Mouse (Mus musculus) small intestine, adult 2 months (tissue): ENCODE data around the gene Mfrp.

Source experiments
- CTCF ChIP-seq: fragments of 200-500 bp; IDR thresholded peaks from 2 replicates; pipeline ENCODE4 v1.5.1; 2012; ENCODE audit warnings: low read depth, mild to moderate bottlenecking, control low read depth, inconsistent platforms, low read length, moderate library complexity, mixed read lengths; ENCODE audit not compliant: insufficient replicate concordance, insufficient read length; ENCODE audit errors: extremely low read depth
- POLR2A ChIP-seq: fragments of 200-500 bp; IDR thresholded peaks from 2 replicates; pipeline ENCODE4 v1.6.1; 2012; ENCODE audit warnings: low read depth, mild to moderate bottlenecking, control low read depth, inconsistent platforms, low read length, moderate library complexity

GRCm38 (mm10) chr9:44058606-44059005 is 42.9 kb upstream of the Mfrp start:
- TF ChIP-seq CTCF = no peak
- TF ChIP-seq POLR2A = no peak
